ENCODE assay signal across 8 mouse cellular contexts in genomic region chr1:106316641-106317304, GRCm38 (mm10).
DNase-seq lines count a peak whose midpoint lies in the region; ATAC-seq and TF ChIP-seq lines count a peak whose summit lies in the region.

No protein-coding gene starts in this region.

- 0 out of 2 replicates have a peak, but pooled peaks have one; percentile 14 for ATAC-seq in heart, embryonic 16.5 days (replicated peaks; ENCODE audit: extremely low read depth, insufficient read depth, low FRiP score)
- no peak; the same call in 1 of the 2 replicates for ATAC-seq in lung, embryonic 14.5 days (ENCODE audit: insufficient read depth)

- no peak overlapping the region for H3K9ac ChIP-seq in heart, embryonic 16.5 days (ENCODE audit: low read length)
- no peak overlapping the region for H3K9ac ChIP-seq in lung, embryonic 14.5 days

- no peak overlapping the region for H3K4me2 ChIP-seq in heart, embryonic 16.5 days (ENCODE audit: low read depth, low read length)
- no peak overlapping the region for H3K4me2 ChIP-seq in lung, embryonic 14.5 days

- no peak overlapping the region for H3K4me3 ChIP-seq in heart, embryonic 16.5 days (ENCODE audit: low read length)
- no peak overlapping the region for H3K4me3 ChIP-seq in lung, embryonic 14.5 days (ENCODE audit: low read depth, low read length)

- H3K36me3 ChIP-seq in heart, embryonic 16.5 days (ENCODE audit: control insufficient read depth, insufficient read depth), result peaks cover 2% of the 10 kb centered on the region; the same call in 1 of the 2 replicates
- 0 out of 2 replicates have a peak, but pooled peaks cover 5% of the 10 kb centered on the region for H3K36me3 ChIP-seq in lung, embryonic 14.5 days (ENCODE audit: insufficient read depth)

- no peak for TF ChIP-seq CTCF in lung, embryonic 14.5 days (IDR thresholded peaks at IDR 0.05; ENCODE audit: low read depth)

- H3K27me3 ChIP-seq in heart, embryonic 16.5 days (ENCODE audit: control insufficient read depth, insufficient read depth, low read length), result no peaks in the 10 kb centered on the region
- no peaks in the 10 kb centered on the region for H3K27me3 ChIP-seq in lung, embryonic 14.5 days (ENCODE audit: insufficient read depth, low read length)

- WGBS in heart, embryonic 16.5 days, result 57% methylated on average over 4 of the region's 4 CpGs
- 66% methylated on average over 4 of the region's 4 CpGs for WGBS in lung, embryonic 14.5 days

- H3K4me1 ChIP-seq in heart, embryonic 16.5 days (ENCODE audit: control insufficient read depth, insufficient read depth, low read length), result peaks cover 15% of the 10 kb centered on the region
- no peaks in the 10 kb centered on the region for H3K4me1 ChIP-seq in lung, embryonic 14.5 days (ENCODE audit: insufficient read depth)

- H3K27ac ChIP-seq in heart, embryonic 16.5 days (ENCODE audit: low read length), result peak overlapping the region; percentile 65
- H3K27ac ChIP-seq in lung, embryonic 14.5 days (ENCODE audit: low read depth), result peak overlapping the region; percentile 30; the same call in 1 of the 2 replicates

- DNase-seq in adrenal gland, adult (ENCODE audit: inconsistent age in 2 of 2, low spot score in 1 of 2), result peak; percentile 36 to 73
- no peak for DNase-seq in adrenal gland, postnatal 25 days
- peak; percentile 11 for DNase-seq in MN1 (ENCODE audit: low spot score)
- no peak for DNase-seq in lung, embryonic 14.5 days
- no peak for DNase-seq in cerebellum, adult 11-12 months
- DNase-seq in right cerebral cortex, postnatal 14 days, result no peak
- no peak for DNase-seq in cerebellum, adult 9-11 months

- H3K9me3 ChIP-seq in heart, embryonic 16.5 days (replicated peaks; ENCODE audit: control insufficient read depth, low read length), result no peaks in the 10 kb centered on the region
- H3K9me3 ChIP-seq in lung, embryonic 14.5 days (ENCODE audit: low read depth, low read length), result no peaks in the 10 kb centered on the region

Comparison
In these comparisons a context has a peak if more than half of its experiments do, and no peak if none do; other contexts are left out.
1. DNase-seq: peak in adrenal gland, adult (2 of 2) and MN1 (single experiment); none in adrenal gland, postnatal 25 days (single experiment), lung, embryonic 14.5 days (single experiment), cerebellum, adult 11-12 months (single experiment), right cerebral cortex, postnatal 14 days (single experiment) and cerebellum, adult 9-11 months (single experiment).